Mouse (Mus musculus) E14TG2a.4 (cell line): ENCODE results near the gene Tmbim1.
A peak's percentile ranks its signal among the peaks of the same experiment; 100 is the strongest.

Experiments used
- H3K27me3 ChIP-seq: 2 replicates; pipeline ENCODE4 v1.6.1; 2014; ENCODE audit warnings: low read length, control low read depth; ENCODE audit not compliant: insufficient read depth
- H3K36me3 ChIP-seq: 2 replicates; pipeline ENCODE4 v1.6.1; 2014; ENCODE audit warnings: low read length, control low read depth; ENCODE audit not compliant: insufficient read depth
- H3K4me1 ChIP-seq: replicated peaks from 2 replicates; pipeline ENCODE4 v1.6.1; 2014; ENCODE audit warnings: low read depth, low read length, control low read depth
- H3K4me3 ChIP-seq: replicated peaks from 2 replicates; pipeline ENCODE4 v1.5.1; 2014; ENCODE audit warnings: mild to moderate bottlenecking, low read length
- H3K9me3 ChIP-seq: 2 replicates; pipeline ENCODE4 v1.6.1; 2014; ENCODE audit warnings: low read length, control low read depth
- CTCF ChIP-seq: conservative IDR thresholded peaks from 2 replicates; pipeline ENCODE4 v1.5.1; 2014; ENCODE audit warnings: low read length
- NANOG ChIP-seq: IDR thresholded peaks from 2 replicates; pipeline ENCODE4 v1.6.1; 2014; ENCODE audit warnings: borderline replicate concordance, low read length, mixed read lengths
- POU5F1 ChIP-seq: IDR thresholded peaks from 2 replicates; pipeline ENCODE4 v1.6.1; 2014; ENCODE audit warnings: low read length, borderline replicate concordance

The Tmbim1 gene

DNA sequence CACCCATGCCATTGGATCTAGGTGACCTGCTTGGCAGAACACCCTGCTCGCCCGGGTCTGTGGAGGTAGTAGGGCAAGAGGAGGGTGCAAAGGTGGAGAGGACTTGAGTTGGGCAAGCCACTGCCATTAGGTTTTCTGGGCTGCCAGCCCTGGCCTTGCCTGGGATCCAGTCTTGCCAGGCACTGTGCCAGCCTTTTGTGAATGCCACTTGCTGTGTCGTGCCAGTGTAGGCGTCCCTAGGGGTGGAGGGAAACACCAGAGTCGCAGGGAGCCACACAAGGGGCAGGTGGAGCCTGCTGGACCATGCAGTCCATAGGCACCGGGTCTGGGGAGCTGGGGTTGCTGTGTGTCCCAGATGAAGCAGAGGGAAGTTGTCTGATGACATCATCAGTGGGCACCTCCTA lies 34.9 kb upstream of the Tmbim1 start:
- TF ChIP-seq POU5F1 (no peak), NANOG (no peak), CTCF (no peak)
- Histone ChIP-seq H3K27me3 (no peaks in the 10 kb centered on the region), H3K36me3 (peaks cover 6% of the 10 kb centered on the region; the same call in 1 of the 2 replicates), H3K4me1 (peaks cover 63% of the 10 kb centered on the region), H3K9me3 (0 out of 2 replicates have a peak, but pooled peaks cover 3% of the 10 kb centered on the region), H3K4me3 (0 out of 2 replicates have a peak overlapping the region, but pooled peaks have one; percentile 13)

DNA sequence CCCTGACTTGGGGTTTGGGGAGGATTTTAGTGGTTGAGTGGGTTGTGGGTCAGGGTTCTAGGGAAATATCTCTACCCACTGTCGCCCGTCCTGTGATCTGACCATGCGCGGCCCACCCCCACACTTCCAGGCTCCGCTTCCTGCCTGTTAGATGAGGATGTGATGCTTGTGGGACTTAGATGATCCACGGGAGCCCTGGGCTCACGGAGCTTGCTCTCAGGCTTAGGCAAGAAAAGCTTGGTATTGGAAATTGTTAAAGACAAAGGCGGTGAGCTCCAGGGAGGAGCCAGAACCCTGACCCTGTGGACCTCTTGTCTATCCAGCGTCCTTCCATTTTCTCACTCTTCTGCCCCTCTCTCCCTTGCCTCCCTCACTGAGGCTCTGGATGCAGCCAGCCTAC lies 34.5 kb upstream of the Tmbim1 start:
- H3K27me3 ChIP-seq: no peaks in the 10 kb centered on the region
- H3K4me3 ChIP-seq: 0 out of 2 replicates have a peak overlapping the region, but pooled peaks have one; percentile 13
- peaks cover 67% of the 10 kb centered on the region for H3K4me1 ChIP-seq
- 0 out of 2 replicates have a peak, but pooled peaks cover 3% of the 10 kb centered on the region for H3K9me3 ChIP-seq
- H3K36me3 ChIP-seq: peaks cover 6% of the 10 kb centered on the region; the same call in 1 of the 2 replicates
- no peak for TF ChIP-seq CTCF
- no peak for TF ChIP-seq NANOG
- no peak for TF ChIP-seq POU5F1

DNA sequence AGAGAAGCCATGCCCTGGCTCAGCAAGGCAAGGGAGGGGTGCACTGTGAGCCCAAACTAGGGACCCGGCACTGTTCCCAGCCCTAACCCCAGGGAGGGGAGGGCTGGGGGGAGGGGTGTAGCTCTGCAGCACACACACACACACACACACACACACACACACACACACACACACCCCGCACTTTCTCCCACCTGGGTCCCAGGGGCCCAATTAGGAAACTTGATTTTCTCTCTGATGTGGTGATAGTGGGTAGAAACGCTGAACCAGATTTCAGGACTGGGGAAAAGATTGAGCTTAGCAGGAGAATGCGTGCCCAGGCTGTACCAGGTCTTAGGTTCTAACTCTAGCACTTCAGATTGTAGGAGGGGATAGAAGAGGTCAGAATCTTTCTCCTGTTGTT lies 33.2 kb upstream of the Tmbim1 start:
- no peak overlapping the region for H3K4me3 ChIP-seq
- H3K9me3 ChIP-seq: 0 out of 2 replicates have a peak, but pooled peaks cover 3% of the 10 kb centered on the region
- TF ChIP-seq POU5F1: no peak
- TF ChIP-seq CTCF: no peak
- no peak for TF ChIP-seq NANOG
- H3K27me3 ChIP-seq: peaks cover 5% of the 10 kb centered on the region
- peaks cover 68% of the 10 kb centered on the region for H3K4me1 ChIP-seq
- H3K36me3 ChIP-seq: peaks cover 6% of the 10 kb centered on the region; the same call in 1 of the 2 replicates

DNA sequence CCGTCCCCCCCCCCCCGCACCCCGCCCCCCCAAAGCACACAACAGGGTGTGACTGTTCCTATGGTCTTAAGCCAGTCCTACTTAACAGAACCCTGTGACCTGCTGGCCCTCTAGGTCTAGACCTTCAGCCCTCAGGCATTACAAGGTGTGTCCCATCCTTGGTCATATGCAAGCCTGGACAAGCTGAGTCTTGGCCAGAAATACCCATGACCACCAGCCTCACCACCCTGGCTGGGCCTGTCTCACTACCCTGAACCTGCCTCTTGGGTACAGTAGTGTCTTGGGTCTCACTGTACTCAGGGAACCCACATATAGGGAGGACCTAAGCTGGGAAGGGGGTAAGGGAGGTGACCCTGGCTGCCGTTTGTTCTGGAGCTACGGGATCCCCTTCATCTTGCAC lies 32.6 kb upstream of the Tmbim1 start:
- Histone ChIP-seq H3K4me1 (peaks cover 68% of the 10 kb centered on the region), H3K36me3 (peaks cover 6% of the 10 kb centered on the region; the same call in 1 of the 2 replicates), H3K9me3 (0 out of 2 replicates have a peak, but pooled peaks cover 3% of the 10 kb centered on the region), H3K27me3 (peaks cover 11% of the 10 kb centered on the region), H3K4me3 (no peak overlapping the region)
- TF ChIP-seq POU5F1: no peak
- no peak for TF ChIP-seq NANOG
- TF ChIP-seq CTCF: no peak

GRCm38 (mm10) chr1:74337241-74337771 lies 31.9 kb upstream of the Tmbim1 start:
- H3K9me3 ChIP-seq: 0 out of 2 replicates have a peak, but pooled peaks cover 3% of the 10 kb centered on the region
- peak overlapping the region; percentile 35; the same call in 1 of the 2 replicates for H3K4me3 ChIP-seq
- TF ChIP-seq POU5F1 (no peak), NANOG (no peak), CTCF (no peak)
- peaks cover 63% of the 10 kb centered on the region for H3K4me1 ChIP-seq
- peaks cover 6% of the 10 kb centered on the region; the same call in 1 of the 2 replicates for H3K36me3 ChIP-seq
- H3K27me3 ChIP-seq: peaks cover 13% of the 10 kb centered on the region

- Histone ChIP-seq H3K4me1 (peaks cover 74% of the 10 kb centered on the region), H3K9me3 (no peaks in the 10 kb centered on the region), H3K36me3 (peaks cover 6% of the 10 kb centered on the region; the same call in 1 of the 2 replicates), H3K27me3 (peaks cover 23% of the 10 kb centered on the region), H3K4me3 (no peak overlapping the region)
- no peak for TF ChIP-seq POU5F1
- no peak for TF ChIP-seq CTCF
- TF ChIP-seq NANOG: no peak
Measured at GRCm38 (mm10) chr1:74335436-74336170, 30.2 kb upstream of the Tmbim1 start.

DNA sequence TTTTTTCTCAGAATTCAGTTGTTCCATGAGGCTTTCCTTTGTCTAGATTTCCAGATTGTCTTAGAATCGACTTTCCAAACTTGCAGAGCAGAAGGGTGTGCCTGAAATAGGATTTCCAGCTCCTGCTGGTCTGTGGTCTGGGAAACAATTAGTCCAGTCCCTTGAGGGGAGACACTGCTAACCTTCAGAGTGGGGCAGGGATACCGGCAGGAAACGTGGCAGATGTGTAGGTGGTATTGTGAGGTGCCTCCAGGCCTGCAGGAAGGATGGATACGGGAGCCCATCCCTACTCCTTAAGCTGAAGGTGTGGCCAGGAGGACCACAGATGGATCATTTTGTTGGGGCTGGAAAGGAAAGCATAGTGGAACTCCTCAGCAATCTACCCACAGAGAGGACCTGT lies 29.6 kb upstream of the Tmbim1 start:
- peaks cover 23% of the 10 kb centered on the region for H3K27me3 ChIP-seq
- peaks cover 69% of the 10 kb centered on the region for H3K4me1 ChIP-seq
- no peak for TF ChIP-seq POU5F1
- no peak for TF ChIP-seq NANOG
- no peak for TF ChIP-seq CTCF
- H3K36me3 ChIP-seq: peaks cover 6% of the 10 kb centered on the region; the same call in 1 of the 2 replicates
- H3K9me3 ChIP-seq: no peaks in the 10 kb centered on the region
- H3K4me3 ChIP-seq: no peak overlapping the region; the same call in 1 of the 2 replicates

DNA sequence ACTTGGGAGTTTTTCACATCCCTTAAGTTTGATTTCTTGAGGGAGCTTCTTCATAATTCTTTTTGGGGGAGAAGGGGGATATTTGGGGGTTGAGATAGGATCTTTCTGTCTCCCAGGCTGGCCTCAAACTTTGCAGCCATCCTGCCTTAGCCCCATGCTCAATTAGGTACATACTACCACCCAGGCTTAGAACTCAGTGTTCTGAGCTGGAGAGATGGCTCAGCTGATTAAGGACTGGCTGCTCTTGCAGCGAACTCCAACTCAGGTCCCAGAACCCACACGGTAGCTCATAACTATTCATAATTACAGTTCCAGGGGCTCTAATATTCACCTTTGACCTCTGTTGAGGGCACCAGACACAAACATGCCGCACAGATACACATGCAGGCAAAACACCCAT lies 29.2 kb upstream of the Tmbim1 start:
- Histone ChIP-seq H3K27me3 (peaks cover 23% of the 10 kb centered on the region), H3K4me3 (no peak overlapping the region), H3K36me3 (peaks cover 6% of the 10 kb centered on the region; the same call in 1 of the 2 replicates), H3K9me3 (no peaks in the 10 kb centered on the region), H3K4me1 (peaks cover 65% of the 10 kb centered on the region)
- no peak for TF ChIP-seq NANOG
- no peak for TF ChIP-seq POU5F1
- TF ChIP-seq CTCF: no peak
